Mouse (Mus musculus): ENCODE measurements at regions not wholly inside any gene's neighbourhood (a gene's known extent, or its start where the extent isn't known, plus 50 kb on each side); places are given as distances from the start of the nearest gene placed in this dataset.

DNA sequence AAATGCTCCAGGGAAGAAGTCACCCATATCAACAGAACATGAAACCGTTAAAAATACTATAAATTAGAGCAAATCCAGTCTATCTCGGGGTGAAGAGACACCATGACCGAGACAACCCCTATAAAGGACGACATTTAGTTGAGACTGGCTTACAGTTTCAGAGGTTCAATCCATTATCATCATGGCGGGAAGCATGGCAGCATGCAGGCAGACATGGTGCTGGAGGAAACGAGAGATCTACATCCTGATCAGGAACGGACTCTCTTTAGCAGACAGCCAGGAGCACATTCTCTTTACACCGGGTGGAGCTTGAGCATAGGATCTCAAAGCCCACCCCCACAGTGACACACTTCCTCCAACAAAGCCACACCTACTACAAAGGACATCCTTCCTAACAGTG is 118.7 kb upstream of the Ufm1 start:
- H3K4me3 ChIP-seq: no peak overlapping the region
- no peaks in the 10 kb centered on the region for H3K79me2 ChIP-seq (ENCODE audit: control insufficient read depth, insufficient read depth)
- no peak overlapping the region for H3K4me2 ChIP-seq (ENCODE audit: low read depth)
- no peak for TF ChIP-seq POLR2AphosphoS2 (IDR thresholded peaks at IDR 0.05; ENCODE audit: insufficient read length, low read depth)
- no peak for TF ChIP-seq POLR2A (IDR thresholded peaks at IDR 0.05; ENCODE audit: insufficient read length, low read depth)
- TF ChIP-seq USF1 (IDR thresholded peaks at IDR 0.05; ENCODE audit: low read depth): no peak
- TF ChIP-seq TCF3 (IDR thresholded peaks at IDR 0.05; ENCODE audit: insufficient read length, low read depth): no peak
- TF ChIP-seq CEBPB (IDR thresholded peaks at IDR 0.05; ENCODE audit: insufficient read depth, poor library complexity, severe bottlenecking): no peak
- TF ChIP-seq TCF12 (IDR thresholded peaks at IDR 0.05; ENCODE audit: insufficient read depth, poor library complexity, severe bottlenecking): no peak
- TF ChIP-seq SRF (IDR thresholded peaks at IDR 0.05; ENCODE audit: control insufficient read depth, insufficient read length, low read depth): no peak
- H3ac ChIP-seq (ENCODE audit: control insufficient read depth, insufficient read length): no peak overlapping the region
- no peaks in the 10 kb centered on the region for H3K36me3 ChIP-seq (ENCODE audit: control insufficient read depth, insufficient read depth)
- H3K27me3 ChIP-seq (ENCODE audit: control insufficient read depth, insufficient read depth, insufficient read length): no peaks in the 10 kb centered on the region

GRCm38 (mm10) chr3:53981585-53981984 is 118.0 kb upstream of the Ufm1 start:
- H3K4me3 ChIP-seq: no peak overlapping the region
- H3K27me3 ChIP-seq (ENCODE audit: control insufficient read depth, insufficient read depth, insufficient read length): no peaks in the 10 kb centered on the region
- H3K79me2 ChIP-seq (ENCODE audit: control insufficient read depth, insufficient read depth): no peaks in the 10 kb centered on the region
- no peak overlapping the region for H3ac ChIP-seq (ENCODE audit: control insufficient read depth, insufficient read length)
- H3K4me2 ChIP-seq (ENCODE audit: low read depth): no peak overlapping the region
- H3K36me3 ChIP-seq (ENCODE audit: control insufficient read depth, insufficient read depth): no peaks in the 10 kb centered on the region
- TF ChIP-seq CEBPB (IDR thresholded peaks at IDR 0.05; ENCODE audit: insufficient read depth, poor library complexity, severe bottlenecking): no peak

DNA sequence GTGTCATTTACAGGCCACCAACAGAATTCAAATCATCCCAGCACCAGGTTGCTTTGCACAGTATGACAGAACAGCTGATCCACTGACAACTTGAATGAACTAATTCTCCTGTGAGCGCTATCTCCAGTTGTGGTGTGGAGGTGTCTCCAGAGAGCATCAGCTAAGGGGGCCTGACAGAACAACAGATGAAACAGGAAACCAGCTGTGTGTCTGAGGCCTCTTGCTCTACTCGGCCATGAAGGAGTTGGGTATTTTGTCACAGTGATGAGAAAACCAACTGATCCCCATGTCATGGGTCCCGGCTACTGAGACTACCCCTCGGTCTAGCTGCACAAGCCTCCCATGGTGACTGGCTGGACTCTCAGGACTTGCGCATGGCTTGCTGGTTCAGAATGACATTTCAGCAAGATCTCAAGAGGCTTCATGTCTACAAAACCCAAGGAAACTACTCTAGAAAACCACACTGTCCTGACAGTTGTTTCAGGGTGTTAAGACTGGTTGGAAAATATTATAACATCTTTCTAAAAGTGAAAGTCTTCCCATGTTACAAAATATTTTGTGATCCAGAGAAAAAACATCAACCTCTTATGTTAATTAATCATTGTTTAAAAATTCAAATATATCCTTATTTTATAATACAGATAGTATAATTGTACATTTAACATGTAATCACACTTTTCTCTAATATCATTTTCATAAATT is 113.9 kb upstream of the Ufm1 start:
- no peaks in the 10 kb centered on the region for H3K27me3 ChIP-seq (ENCODE audit: control insufficient read depth, insufficient read depth, insufficient read length)
- no peak overlapping the region for H3K4me2 ChIP-seq (ENCODE audit: low read depth)
- no peak overlapping the region for H3K4me3 ChIP-seq
- H3ac ChIP-seq (ENCODE audit: control insufficient read depth, insufficient read length): no peak overlapping the region
- no peaks in the 10 kb centered on the region for H3K36me3 ChIP-seq (ENCODE audit: control insufficient read depth, insufficient read depth)
- H3K79me2 ChIP-seq (ENCODE audit: control insufficient read depth, insufficient read depth): no peaks in the 10 kb centered on the region
- no peak for TF ChIP-seq POLR2AphosphoS2 (IDR thresholded peaks at IDR 0.05; ENCODE audit: insufficient read length, low read depth)
- TF ChIP-seq TCF3 (IDR thresholded peaks at IDR 0.05; ENCODE audit: insufficient read length, low read depth): no peak
- TF ChIP-seq USF1 (IDR thresholded peaks at IDR 0.05; ENCODE audit: low read depth): no peak
- no peak for TF ChIP-seq SRF (IDR thresholded peaks at IDR 0.05; ENCODE audit: control insufficient read depth, insufficient read length, low read depth)
- TF ChIP-seq CEBPB (IDR thresholded peaks at IDR 0.05; ENCODE audit: insufficient read depth, poor library complexity, severe bottlenecking): no peak
- TF ChIP-seq MAX (IDR thresholded peaks at IDR 0.05; ENCODE audit: low read depth): no peak

DNA sequence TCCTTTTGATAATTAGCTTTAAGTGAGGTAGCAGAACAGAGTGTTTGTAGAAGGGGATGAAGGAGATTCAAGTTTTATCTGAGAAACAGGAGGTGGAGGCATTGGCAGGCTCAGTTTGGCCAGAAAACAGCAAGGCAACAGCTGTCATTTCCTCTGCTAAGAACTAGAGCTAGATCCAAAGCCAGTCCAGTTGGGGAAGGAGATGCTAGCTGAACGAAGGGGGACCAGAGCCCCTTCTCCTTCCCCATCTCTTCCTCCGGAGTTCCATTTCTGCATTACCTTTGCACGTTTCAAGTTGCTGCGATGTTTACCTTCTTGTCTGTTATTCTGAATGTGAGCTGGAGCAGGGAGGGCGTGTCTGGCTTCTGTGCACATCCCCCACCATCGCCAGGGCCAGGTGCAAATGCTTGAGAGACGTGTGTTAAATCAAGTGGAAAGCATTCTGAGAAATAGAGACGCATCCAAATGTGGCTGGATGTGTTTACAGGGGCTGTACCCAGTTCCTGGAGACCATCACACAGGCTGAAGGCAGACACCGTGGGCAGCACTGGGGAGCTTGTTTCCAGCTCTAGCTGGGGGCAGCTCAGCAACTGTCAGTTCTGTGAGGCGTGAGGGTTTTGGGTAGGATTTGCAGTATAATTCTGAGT is 111.4 kb upstream of the Ufm1 start:
- H3K4me3 ChIP-seq: no peak overlapping the region
- H3K36me3 ChIP-seq (ENCODE audit: control insufficient read depth, insufficient read depth): no peaks in the 10 kb centered on the region
- H3K27me3 ChIP-seq (ENCODE audit: control insufficient read depth, insufficient read depth, insufficient read length): no peaks in the 10 kb centered on the region
- no peak overlapping the region for H3K4me2 ChIP-seq (ENCODE audit: low read depth)
- TF ChIP-seq CEBPB (IDR thresholded peaks at IDR 0.05; ENCODE audit: insufficient read depth, poor library complexity, severe bottlenecking) (no peak), TCF3 (IDR thresholded peaks at IDR 0.05; ENCODE audit: insufficient read length, low read depth) (no peak), SRF (IDR thresholded peaks at IDR 0.05; ENCODE audit: control insufficient read depth, insufficient read length, low read depth) (no peak), REST (IDR thresholded peaks at IDR 0.05; ENCODE audit: insufficient read depth, insufficient read length) (no peak), MYOD1 (IDR thresholded peaks at IDR 0.05; ENCODE audit: control insufficient read depth in 1 of 3, insufficient read length in 2 of 3, low read depth in 2 of 3) (no peak), TCF12 (IDR thresholded peaks at IDR 0.05; ENCODE audit: insufficient read depth, poor library complexity, severe bottlenecking) (no peak), MYOG (IDR thresholded peaks at IDR 0.05; ENCODE audit: control insufficient read depth in 1 of 3, insufficient read depth in 1 of 3, insufficient read length in 2 of 3, low read depth in 2 of 3) (no peak), POLR2AphosphoS2 (IDR thresholded peaks at IDR 0.05; ENCODE audit: insufficient read length, low read depth) (no peak), E2F4 (IDR thresholded peaks at IDR 0.05; ENCODE audit: insufficient read depth) (no peak), MAX (IDR thresholded peaks at IDR 0.05; ENCODE audit: low read depth) (no peak), USF1 (IDR thresholded peaks at IDR 0.05; ENCODE audit: low read depth) (no peak), POLR2A (IDR thresholded peaks at IDR 0.05; ENCODE audit: insufficient read length, low read depth) (no peak)
- H3ac ChIP-seq (ENCODE audit: control insufficient read depth, insufficient read length): no peak overlapping the region
- no peaks in the 10 kb centered on the region for H3K79me2 ChIP-seq (ENCODE audit: control insufficient read depth, insufficient read depth)

- Histone ChIP-seq H3K4me3 (no peak overlapping the region), H3K27me3 (ENCODE audit: control insufficient read depth, insufficient read depth, insufficient read length) (no peaks in the 10 kb centered on the region), H3K4me2 (ENCODE audit: low read depth) (no peak overlapping the region), H3ac (ENCODE audit: control insufficient read depth, insufficient read length) (no peak overlapping the region), H3K79me2 (ENCODE audit: control insufficient read depth, insufficient read depth) (no peaks in the 10 kb centered on the region), H3K36me3 (ENCODE audit: control insufficient read depth, insufficient read depth) (no peaks in the 10 kb centered on the region)
- no peak for TF ChIP-seq REST (IDR thresholded peaks at IDR 0.05; ENCODE audit: insufficient read depth, insufficient read length)
- TF ChIP-seq TCF3 (IDR thresholded peaks at IDR 0.05; ENCODE audit: insufficient read length, low read depth): no peak
- no peak for TF ChIP-seq USF1 (IDR thresholded peaks at IDR 0.05; ENCODE audit: low read depth)
- no peak for TF ChIP-seq SRF (IDR thresholded peaks at IDR 0.05; ENCODE audit: control insufficient read depth, insufficient read length, low read depth)
- TF ChIP-seq MYOG (IDR thresholded peaks at IDR 0.05; ENCODE audit: control insufficient read depth in 1 of 3, insufficient read depth in 1 of 3, insufficient read length in 2 of 3, low read depth in 2 of 3): no peak
- TF ChIP-seq MYOD1 (IDR thresholded peaks at IDR 0.05; ENCODE audit: control insufficient read depth in 1 of 3, insufficient read length in 2 of 3, low read depth in 2 of 3): no peak
- TF ChIP-seq POLR2A (IDR thresholded peaks at IDR 0.05; ENCODE audit: insufficient read length, low read depth): no peak
- no peak for TF ChIP-seq MAX (IDR thresholded peaks at IDR 0.05; ENCODE audit: low read depth)
- no peak for TF ChIP-seq POLR2AphosphoS2 (IDR thresholded peaks at IDR 0.05; ENCODE audit: insufficient read length, low read depth)
- no peak for TF ChIP-seq E2F4 (IDR thresholded peaks at IDR 0.05; ENCODE audit: insufficient read depth)
Observed at GRCm38 (mm10) chr3:53969000-53969641, 105.5 kb upstream of the Ufm1 start.

Data from myocyte (in vitro differentiated cells).